In the genomic region with DNA sequence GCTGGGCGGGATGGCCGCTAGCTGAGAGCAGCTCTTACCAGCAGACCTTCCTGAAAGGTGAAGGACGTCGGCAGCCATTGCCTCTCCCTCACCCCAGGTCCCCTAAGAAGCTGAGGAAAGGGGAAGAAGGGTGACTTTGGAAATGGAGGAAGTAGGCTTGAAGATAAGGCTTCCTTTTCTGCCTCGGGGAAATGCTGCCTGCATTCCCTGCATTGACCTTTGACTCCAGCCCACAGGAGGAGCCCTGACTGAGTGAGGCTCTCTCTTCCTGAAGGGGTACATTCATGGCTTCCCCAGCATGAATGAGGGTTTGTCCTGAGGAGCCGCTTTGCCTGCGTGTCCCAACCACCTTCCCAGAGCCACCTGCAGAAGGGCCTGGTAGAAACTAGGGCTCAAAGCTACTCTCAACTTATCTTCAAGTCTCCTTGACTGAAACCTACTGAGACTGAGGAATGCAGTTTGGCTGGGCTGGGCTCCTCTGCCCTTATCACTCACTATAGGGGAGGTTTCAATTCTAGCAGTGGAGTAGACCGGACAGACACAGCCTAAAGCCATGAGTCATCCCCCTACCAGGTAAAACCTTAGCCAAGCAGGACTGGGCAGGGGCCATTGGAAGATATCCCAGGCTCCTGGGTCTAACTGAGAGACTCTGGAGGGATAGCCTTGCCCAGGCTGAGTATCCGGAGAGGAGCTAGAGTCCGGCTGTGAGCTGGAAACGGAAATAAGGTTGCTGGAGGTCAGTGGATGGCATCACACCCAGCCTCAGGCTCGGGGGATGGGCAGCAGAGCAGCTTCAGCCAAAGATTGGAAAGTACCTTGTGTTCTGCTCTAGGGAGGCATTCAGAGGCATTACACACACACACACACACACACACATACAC, we compare ENCODE assay signal across 9 mouse cellular contexts. TPM values are rescaled to one million over a fixed set of nuclear protein-coding genes. Genes with fewer than 3 reads are reported as not detected.
DNase-seq lines count a peak whose midpoint lies in the region; ATAC-seq and TF ChIP-seq lines count a peak whose summit lies in the region.
"Had no signal": no experiment of that assay in that cellular context is flagged by ENCODE, and none has a peak within 500 bp of the region (broad histone marks: within the 10 kb centered on the region; RNA-seq: fewer than 3 reads in every experiment).

No protein-coding gene starts in this region.

- peaks cover 23% of the 10 kb centered on the region for H3K4me1 ChIP-seq in intestine, embryonic 16.5 days (ENCODE audit: control insufficient read depth, insufficient read depth, low read length)
- peaks cover 30% of the 10 kb centered on the region for H3K4me1 ChIP-seq in lung, embryonic 15.5 days
- H3K4me1 ChIP-seq in hindbrain, embryonic 13.5 days (replicated peaks) = peaks cover 20% of the 10 kb centered on the region

- no peak for TF ChIP-seq CTCF in layer of hippocampus, adult 2 months (conservative IDR thresholded peaks at IDR 0.05)

- peak; percentile 51 to 68 for DNase-seq in cerebellum, postnatal 25 days
- DNase-seq in cerebellum, adult 11-12 months = no peak
- DNase-seq in gastrocnemius, adult 8-10 months (ENCODE audit: low spot score in 2 of 2) = peak; percentile 33 to 68
- DNase-seq in urinary bladder, postnatal 14 days (ENCODE audit: low spot score) = peak; percentile 78
- DNase-seq in layer of hippocampus, adult 2 months (ENCODE audit: low spot score in 2 of 2) = no peak

- H3K27me3 ChIP-seq in intestine, embryonic 16.5 days (replicated peaks; ENCODE audit: control insufficient read depth, insufficient read depth, low read length) = no peaks in the 10 kb centered on the region
- no peaks in the 10 kb centered on the region for H3K27me3 ChIP-seq in lung, embryonic 15.5 days
- H3K27me3 ChIP-seq in hindbrain, embryonic 13.5 days = no peaks in the 10 kb centered on the region
- H3K27me3 ChIP-seq: neural tube, embryonic 12.5 days had no signal

- H3K9ac ChIP-seq in intestine, embryonic 16.5 days (ENCODE audit: low read depth, low read length) = peak overlapping the region; percentile 44; the same call in 1 of the 2 replicates
- H3K9ac ChIP-seq in lung, embryonic 15.5 days = no peak overlapping the region
- no peak overlapping the region for H3K9ac ChIP-seq in hindbrain, embryonic 13.5 days
- H3K9ac ChIP-seq: neural tube, embryonic 12.5 days had no signal

- WGBS in intestine, embryonic 16.5 days = 41% methylated on average over 12 of the region's 12 CpGs
- 32% methylated on average over 12 of the region's 12 CpGs for WGBS in lung, embryonic 15.5 days
- 53% methylated on average over 12 of the region's 12 CpGs for WGBS in hindbrain, embryonic 13.5 days

- H3K4me2 ChIP-seq in intestine, embryonic 16.5 days (ENCODE audit: low read depth, low read length) = peak overlapping the region; percentile 35; the same call in 1 of the 2 replicates
- H3K4me2 ChIP-seq in lung, embryonic 15.5 days = peak overlapping the region; percentile 16; the same call in 1 of the 2 replicates
- H3K4me2 ChIP-seq in hindbrain, embryonic 13.5 days = no peak overlapping the region
- H3K4me2 ChIP-seq: neural tube, embryonic 12.5 days had no signal

- no peaks in the 10 kb centered on the region for H3K36me3 ChIP-seq in intestine, embryonic 16.5 days (ENCODE audit: control insufficient read depth, insufficient read depth, low read length)
- no peaks in the 10 kb centered on the region for H3K36me3 ChIP-seq in lung, embryonic 15.5 days
- H3K36me3 ChIP-seq in hindbrain, embryonic 13.5 days = peaks cover 16% of the 10 kb centered on the region
- H3K36me3 ChIP-seq: neural tube, embryonic 12.5 days had no signal

- peak; percentile 87 for ATAC-seq in intestine, embryonic 16.5 days
- peak; percentile 82 for ATAC-seq in lung, embryonic 15.5 days (ENCODE audit: borderline replicate concordance, extremely low read depth, low FRiP score, low TSS enrichment)
- no peak for ATAC-seq in hindbrain, embryonic 13.5 days (ENCODE audit: low FRiP score)

- H3K9me3 ChIP-seq in intestine, embryonic 16.5 days (ENCODE audit: control insufficient read depth, low read length) = no peaks in the 10 kb centered on the region
- H3K9me3 ChIP-seq in lung, embryonic 15.5 days = no peaks in the 10 kb centered on the region
- H3K9me3 ChIP-seq in hindbrain, embryonic 13.5 days = no peaks in the 10 kb centered on the region
- H3K9me3 ChIP-seq: neural tube, embryonic 12.5 days had no signal

- no peak overlapping the region for H3K4me3 ChIP-seq in intestine, embryonic 16.5 days (ENCODE audit: low read length)
- no peak overlapping the region for H3K4me3 ChIP-seq in lung, embryonic 15.5 days
- no peak overlapping the region for H3K4me3 ChIP-seq in hindbrain, embryonic 13.5 days
- H3K4me3 ChIP-seq in layer of hippocampus, adult 2 months = no peak overlapping the region
- H3K4me3 ChIP-seq: neural tube, embryonic 12.5 days had no signal

- H3K27ac ChIP-seq in intestine, embryonic 16.5 days (ENCODE audit: low read length) = peak overlapping the region; percentile 95
- H3K27ac ChIP-seq in lung, embryonic 15.5 days = peak overlapping the region; percentile 87
- no peak overlapping the region for H3K27ac ChIP-seq in hindbrain, embryonic 13.5 days
- no peak overlapping the region for H3K27ac ChIP-seq in layer of hippocampus, adult 2 months
- H3K27ac ChIP-seq: neural tube, embryonic 12.5 days had no signal

RNA-seq across cellular contexts. Expression of a gene that starts 18.5 kb away (rescaled TPM):
- total RNA-seq in gastrocnemius, adult 8-10 months (2022) = 1 to 10 TPM; 2.4 to 4.6 (median 3.0) TPM
- 21.1 and 21.5 TPM in 2 replicates for polyA plus RNA-seq in intestine, embryonic 16.5 days (2015; fragmentation: Nextera tagmentation; extraction: Ambion mirVana)
- 7.6 and 9.2 TPM in 2 replicates for polyA plus RNA-seq in lung, embryonic 15.5 days (2015; fragmentation: Nextera tagmentation; extraction: Ambion mirVana)
- polyA plus RNA-seq in hindbrain, embryonic 13.5 days (2015; fragmentation: Nextera tagmentation; extraction: Ambion mirVana) = 13.2 and 15.5 TPM in 2 replicates
- 10 to 100 TPM in 1 of 2 experiments, 1 to 10 TPM in 1; 8.4 to 11.5 TPM for total RNA-seq in layer of hippocampus, adult 2 months (2021)

RNA-seq across cellular contexts. Expression of a gene that starts 28.0 kb away (rescaled TPM):
- total RNA-seq in gastrocnemius, adult 8-10 months (2022) = 1 to 10 TPM; 1.8 to 8.3 (median 4.9) TPM
- 0.88 and 0.94 TPM in 2 replicates for polyA plus RNA-seq in intestine, embryonic 16.5 days (2015; fragmentation: Nextera tagmentation; extraction: Ambion mirVana)
- 8.1 and 8.2 TPM in 2 replicates for polyA plus RNA-seq in lung, embryonic 15.5 days (2015; fragmentation: Nextera tagmentation; extraction: Ambion mirVana)
- 5.4 and 9.0 TPM in 2 replicates for polyA plus RNA-seq in hindbrain, embryonic 13.5 days (2015; fragmentation: Nextera tagmentation; extraction: Ambion mirVana)
- total RNA-seq in layer of hippocampus, adult 2 months (2021) = 10 to 100 TPM; 11.4 to 15.8 TPM

Comparison
In these comparisons a context has a peak if more than half of its experiments do, and no peak if none do; other contexts are left out.
1. DNase-seq: peak in cerebellum, postnatal 25 days (2 of 2), gastrocnemius, adult 8-10 months (2 of 2) and urinary bladder, postnatal 14 days (single experiment); none in cerebellum, adult 11-12 months (single experiment) and layer of hippocampus, adult 2 months (0 of 2).
2. H3K27ac ChIP-seq: peak in intestine, embryonic 16.5 days (single experiment) and lung, embryonic 15.5 days (single experiment); none in hindbrain, embryonic 13.5 days (single experiment) and layer of hippocampus, adult 2 months (single experiment).